Mouse (Mus musculus) liver, postnatal 0 days (tissue): ENCODE measurements around the gene Rad51b. TPM values are rescaled to one million over a fixed set of nuclear protein-coding genes. Genes with fewer than 3 reads are reported as not detected.

Experiments used
- ATAC-seq: fragments of 200-750 bp; cut with Nextera tagmentation; 2 replicates; pipeline ENCODE4 v1.8.0; 2017; ENCODE audit warnings: mild to moderate bottlenecking, moderate library complexity
- DNase-seq: peaks from one replicate; pipeline ENCODE4 v3.0.0-alpha.2; 2016
- H3K27ac ChIP-seq: fragments of 300-500 bp; sonication (generic); 2 replicates; pipeline ENCODE4 v1.5.1; 2014; ENCODE audit warnings: antibody characterized with exemption, moderate library complexity, mild to moderate bottlenecking, low read depth
- H3K27me3 ChIP-seq: fragments of 300-500 bp; sonication (generic); 2 replicates; pipeline ENCODE4 v1.6.1; 2014; ENCODE audit warnings: low read length, control low read depth, mixed read lengths; ENCODE audit not compliant: insufficient read depth
- H3K36me3 ChIP-seq: fragments of 300-500 bp; sonication (generic); replicated peaks from 2 replicates; pipeline ENCODE4 v1.6.1; 2014; ENCODE audit warnings: mild to moderate bottlenecking, control low read depth, low read length, moderate library complexity, mixed read lengths; ENCODE audit not compliant: insufficient read depth
- H3K4me1 ChIP-seq: fragments of 300-500 bp; sonication (generic); 2 replicates; pipeline ENCODE4 v1.6.1; 2014; ENCODE audit warnings: antibody characterized with exemption, mild to moderate bottlenecking, control low read depth; ENCODE audit not compliant: insufficient read depth
- H3K4me2 ChIP-seq: fragments of 300-500 bp; sonication (generic); 2 replicates; pipeline ENCODE4 v1.6.1; 2014; ENCODE audit warnings: low read depth, mild to moderate bottlenecking, low read length, moderate library complexity, mixed read lengths
- H3K4me3 ChIP-seq: fragments of 300-500 bp; sonication (generic); 2 replicates; pipeline ENCODE4 v1.5.1; 2014; ENCODE audit warnings: low read depth, low read length
- H3K9ac ChIP-seq: fragments of 300-500 bp; sonication (generic); replicated peaks from 2 replicates; pipeline ENCODE4 v1.6.1; 2014; ENCODE audit warnings: mild to moderate bottlenecking, moderate library complexity
- H3K9me3 ChIP-seq: fragments of 300-500 bp; sonication (generic); 2 replicates; pipeline ENCODE4 v1.6.1; 2016; ENCODE audit warnings: mild to moderate bottlenecking, control low read depth, low read length, mixed read lengths
- CTCF ChIP-seq: sonication (generic); IDR thresholded peaks from 2 replicates; pipeline ENCODE4 v1.5.1; 2016; ENCODE audit warnings: antibody characterized with exemption, low read depth
- EP300 ChIP-seq: IDR thresholded peaks from 2 replicates; pipeline ENCODE4 v1.6.1; 2016; ENCODE audit warnings: antibody characterized with exemption, low read depth, mild to moderate bottlenecking
- WGBS: fragments of 180-500 bp; shearing (Covaris S2); extraction: QIAGEN DNeasy Blood & Tissue Kit; methylation state at CpG from one replicate; pipeline ENCODE4 v1.1.7; 2014; ENCODE audit not compliant: insufficient replicate concordance; 5-methylcytosine and 5-hydroxymethylcytosine counted together
- polyA plus RNA-seq: library from polyadenylated mRNA; unstranded; fragments of >200 nt; fragmentation: Nextera tagmentation; extraction: Ambion mirVana; gene quantifications from 2 replicates; pipeline ENCODE4 v1.2.1, GENCODE M21; 2015

Rad51b gene
- polyA plus RNA-seq, 1 experiment from 2014 or later: 2.5 TPM

GRCm38 (mm10) chr12:79409126-79409860, 112.2 kb downstream of the Rad51b start:
- Histone ChIP-seq H3K9me3 (no peaks in the 10 kb centered on the region), H3K27me3 (no peaks in the 10 kb centered on the region), H3K4me1 (no peaks in the 10 kb centered on the region; the same call in 1 of the 2 replicates), H3K36me3 (no peaks in the 10 kb centered on the region), H3K4me2 (no peak overlapping the region), H3K9ac (no peak overlapping the region), H3K27ac (no peak overlapping the region), H3K4me3 (no peak overlapping the region)
- DNase-seq (no peak), ATAC-seq (no peak)
- WGBS: 72% methylated on average over 4 of the region's 4 CpGs
- TF ChIP-seq CTCF: no peak

GRCm38 (mm10) chr12:79412894-79413507, 115.9 kb downstream of the Rad51b start:
- H3K36me3 ChIP-seq: no peaks in the 10 kb centered on the region
- no peak for DNase-seq
- 83% methylated on average over 8 of the region's 8 CpGs for WGBS
- no peak overlapping the region for H3K4me2 ChIP-seq
- H3K27ac ChIP-seq: no peak overlapping the region
- no peak overlapping the region for H3K9ac ChIP-seq
- no peak overlapping the region for H3K4me3 ChIP-seq
- no peak for ATAC-seq
- no peaks in the 10 kb centered on the region for H3K9me3 ChIP-seq
- H3K4me1 ChIP-seq: no peaks in the 10 kb centered on the region; the same call in 1 of the 2 replicates
- TF ChIP-seq CTCF (no peak), EP300 (no peak)
- H3K27me3 ChIP-seq: no peaks in the 10 kb centered on the region

GRCm38 (mm10) chr12:79417360-79417759, 120.3 kb downstream of the Rad51b start:
- WGBS: 77% methylated on average over 6 of the region's 6 CpGs
- H3K4me2 ChIP-seq: no peak overlapping the region
- no peak overlapping the region for H3K4me3 ChIP-seq
- ATAC-seq: no peak
- H3K27me3 ChIP-seq: no peaks in the 10 kb centered on the region
- no peak overlapping the region for H3K9ac ChIP-seq
- DNase-seq: no peak
- no peaks in the 10 kb centered on the region for H3K36me3 ChIP-seq
- no peaks in the 10 kb centered on the region; the same call in 1 of the 2 replicates for H3K4me1 ChIP-seq
- H3K9me3 ChIP-seq: no peaks in the 10 kb centered on the region
- TF ChIP-seq EP300 (no peak), CTCF (no peak)
- H3K27ac ChIP-seq: no peak overlapping the region

- H3K27me3 ChIP-seq: no peaks in the 10 kb centered on the region
- TF ChIP-seq EP300 (no peak), CTCF (no peak)
- H3K4me3 ChIP-seq: no peak overlapping the region
- H3K36me3 ChIP-seq: no peaks in the 10 kb centered on the region
- no peak overlapping the region for H3K9ac ChIP-seq
- ATAC-seq: no peak
- WGBS: 48% methylated on average over 6 of the region's 6 CpGs
- no peak overlapping the region for H3K4me2 ChIP-seq
- no peak for DNase-seq
- H3K4me1 ChIP-seq: no peaks in the 10 kb centered on the region
- H3K27ac ChIP-seq: no peak overlapping the region
- 0 out of 2 replicates have a peak, but pooled peaks cover 3% of the 10 kb centered on the region for H3K9me3 ChIP-seq
Measured at GRCm38 (mm10) chr12:79420605-79421004, 123.5 kb downstream of the Rad51b start.

- no peak overlapping the region for H3K27ac ChIP-seq
- no peak for DNase-seq
- H3K36me3 ChIP-seq: no peaks in the 10 kb centered on the region
- peaks cover 7% of the 10 kb centered on the region; the same call in 1 of the 2 replicates for H3K4me1 ChIP-seq
- H3K9ac ChIP-seq: no peak overlapping the region
- 58% methylated on average over 7 of the region's 7 CpGs for WGBS
- no peaks in the 10 kb centered on the region for H3K27me3 ChIP-seq
- ATAC-seq: no peak
- no peak overlapping the region for H3K4me3 ChIP-seq
- TF ChIP-seq EP300: no peak
- TF ChIP-seq CTCF: no peak
- no peak overlapping the region for H3K4me2 ChIP-seq
- 0 out of 2 replicates have a peak, but pooled peaks cover 3% of the 10 kb centered on the region for H3K9me3 ChIP-seq
Measured at GRCm38 (mm10) chr12:79429507-79430291, 132.6 kb downstream of the Rad51b start.

- Histone ChIP-seq H3K36me3 (no peaks in the 10 kb centered on the region), H3K27me3 (no peaks in the 10 kb centered on the region), H3K27ac (no peak overlapping the region), H3K9me3 (no peaks in the 10 kb centered on the region), H3K4me3 (no peak overlapping the region), H3K9ac (no peak overlapping the region), H3K4me1 (peaks cover 14% of the 10 kb centered on the region), H3K4me2 (no peak overlapping the region)
- TF ChIP-seq CTCF: no peak
- TF ChIP-seq EP300: no peak
- ATAC-seq: no peak
- 82% methylated on average over 4 of the region's 4 CpGs for WGBS
- DNase-seq: no peak
Measured at GRCm38 (mm10) chr12:79431138-79431537, 134.1 kb downstream of the Rad51b start.
